Mouse (Mus musculus): ENCODE measurements at regions not wholly inside any gene's neighbourhood (a gene's known extent, or its start where the extent isn't known, plus 50 kb on each side); places are given as distances from the start of the nearest gene placed in this dataset.

GRCm38 (mm10) chr8:54405723-54406122 lies 123.7 kb upstream of the Asb5 start:
- Histone ChIP-seq H3K36me3 (replicated peaks in 1 of 2; ENCODE audit: control insufficient read depth in 1 of 2, insufficient read depth in 1 of 2, low read length in 1 of 2) (no peaks in the 10 kb centered on the region), H3K27me3 (replicated peaks) (no peaks in the 10 kb centered on the region), H3K4me1 (ENCODE audit: control insufficient read depth in 1 of 2, insufficient read depth in 2 of 2) (no peaks in the 10 kb centered on the region), H3K4me2 (ENCODE audit: insufficient read depth, low read depth, poor library complexity, severe bottlenecking) (no peak overlapping the region), H3K9ac (ENCODE audit: insufficient read depth, low read depth) (no peak overlapping the region), H3K9me3 (replicated peaks; ENCODE audit: low read length) (no peaks in the 10 kb centered on the region), H3K27ac (ENCODE audit: insufficient read depth, low read depth) (no peak overlapping the region), H3K4me3 (replicated peaks in 1 of 3; ENCODE audit: low read depth in 2 of 3, low read length in 2 of 3, poor library complexity in 1 of 3) (no peak overlapping the region), H3K79me2 (replicated peaks; ENCODE audit: control insufficient read depth, extremely low read depth, insufficient read depth, poor library complexity, severe bottlenecking) (no peaks in the 10 kb centered on the region)
- TF ChIP-seq EP300 (IDR thresholded peaks at IDR 0.05; ENCODE audit: low read length) (no peak), MYC (IDR thresholded peaks at IDR 0.05; ENCODE audit: low read depth, low read length) (no peak), USF1 (IDR thresholded peaks at IDR 0.05; ENCODE audit: low read depth, low read length) (no peak), CTCF (conservative IDR thresholded peaks at IDR 0.05 in 1 of 2, IDR thresholded peaks at IDR 0.05 in 1 of 2; ENCODE audit: low read depth in 2 of 2, low read length in 2 of 2) (no peak), SMC3 (IDR thresholded peaks at IDR 0.05; ENCODE audit: low read depth, low read length) (no peak)
- in situ Hi-C loops (cut with MboI; ENCODE audit: low pct_ligation_motif_present, low pct_unique_long_range_greater_than_20kb, low sequenced_read_pairs): no loop called here
- dilution Hi-C loops (cut with MboI; ENCODE audit: extremely low pct_ligation_motif_present, extremely low pct_unique_long_range_greater_than_20kb, low sequenced_read_pairs): no loop called here
- no peak for DNase-seq (ENCODE audit: extremely low read depth)

GRCm38 (mm10) chr8:54414092-54414799 lies 115.1 kb upstream of the Asb5 start:
- no peak overlapping the region for H3K4me2 ChIP-seq (ENCODE audit: insufficient read depth, low read depth, poor library complexity, severe bottlenecking)
- no peak overlapping the region for H3K4me3 ChIP-seq (replicated peaks in 1 of 3; ENCODE audit: low read depth in 2 of 3, low read length in 2 of 3, poor library complexity in 1 of 3)
- H3K4me1 ChIP-seq (ENCODE audit: control insufficient read depth in 1 of 2, insufficient read depth in 2 of 2): peaks cover 0 to 5% of the 10 kb centered on the region in 2 experiments; a peak in 1 of 4 replicates
- no peak for DNase-seq (ENCODE audit: extremely low read depth)
- no peak overlapping the region for H3K9ac ChIP-seq (ENCODE audit: insufficient read depth, low read depth)
- in situ Hi-C loops (cut with MboI; ENCODE audit: low pct_ligation_motif_present, low pct_unique_long_range_greater_than_20kb, low sequenced_read_pairs) (no loop called here), dilution Hi-C loops (cut with MboI; ENCODE audit: extremely low pct_ligation_motif_present, extremely low pct_unique_long_range_greater_than_20kb, low sequenced_read_pairs) (no loop called here)
- no peaks in the 10 kb centered on the region for H3K9me3 ChIP-seq (replicated peaks; ENCODE audit: low read length)
- no peak overlapping the region for H3K27ac ChIP-seq (ENCODE audit: insufficient read depth, low read depth)
- no peaks in the 10 kb centered on the region for H3K27me3 ChIP-seq (replicated peaks)
- TF ChIP-seq SIN3A (IDR thresholded peaks at IDR 0.05; ENCODE audit: low read length) (no peak), MAX (IDR thresholded peaks at IDR 0.05; ENCODE audit: low read length) (no peak), BHLHE40 (IDR thresholded peaks at IDR 0.05; ENCODE audit: low read depth, low read length) (no peak), ZNF384 (IDR thresholded peaks at IDR 0.05; ENCODE audit: low read depth, low read length) (peak; percentile 75), MAFK (IDR thresholded peaks at IDR 0.05; ENCODE audit: insufficient replicate concordance, low read length) (no peak)
- no peaks in the 10 kb centered on the region for H3K36me3 ChIP-seq (replicated peaks in 1 of 2; ENCODE audit: control insufficient read depth in 1 of 2, insufficient read depth in 1 of 2, low read length in 1 of 2)
- no peaks in the 10 kb centered on the region for H3K79me2 ChIP-seq (replicated peaks; ENCODE audit: control insufficient read depth, extremely low read depth, insufficient read depth, poor library complexity, severe bottlenecking)

- TF ChIP-seq GABPA (IDR thresholded peaks at IDR 0.05; ENCODE audit: insufficient replicate concordance, low read depth, low read length) (no peak), JUND (conservative IDR thresholded peaks at IDR 0.05; ENCODE audit: low read depth, low read length) (no peak), SIN3A (IDR thresholded peaks at IDR 0.05; ENCODE audit: low read length) (no peak), BHLHE40 (IDR thresholded peaks at IDR 0.05; ENCODE audit: low read depth, low read length) (no peak), UBTF (IDR thresholded peaks at IDR 0.05; ENCODE audit: low read depth, low read length) (no peak), ETS1 (conservative IDR thresholded peaks at IDR 0.05; ENCODE audit: low read depth, low read length) (no peak), PAX5 (IDR thresholded peaks at IDR 0.05; ENCODE audit: low read length) (no peak), ZNF384 (IDR thresholded peaks at IDR 0.05; ENCODE audit: low read depth, low read length) (no peak), IRF4 (IDR thresholded peaks at IDR 0.05; ENCODE audit: low read depth, low read length) (no peak), NRF1 (IDR thresholded peaks at IDR 0.05; ENCODE audit: low read depth, low read length) (no peak), ZC3H11A (IDR thresholded peaks at IDR 0.05; ENCODE audit: low read depth, low read length) (no peak)
- no peak for DNase-seq (ENCODE audit: extremely low read depth)
- Histone ChIP-seq H3K36me3 (replicated peaks in 1 of 2; ENCODE audit: control insufficient read depth in 1 of 2, insufficient read depth in 1 of 2, low read length in 1 of 2) (no peaks in the 10 kb centered on the region), H3K79me2 (replicated peaks; ENCODE audit: control insufficient read depth, extremely low read depth, insufficient read depth, poor library complexity, severe bottlenecking) (no peaks in the 10 kb centered on the region), H3K4me3 (replicated peaks in 1 of 3; ENCODE audit: low read depth in 2 of 3, low read length in 2 of 3, poor library complexity in 1 of 3) (no peak overlapping the region), H3K4me1 (ENCODE audit: control insufficient read depth in 1 of 2, insufficient read depth in 2 of 2) (peaks cover 0 to 20% of the 10 kb centered on the region in 2 experiments; a peak in 1 of 4 replicates), H3K4me2 (ENCODE audit: insufficient read depth, low read depth, poor library complexity, severe bottlenecking) (no peak overlapping the region), H3K27me3 (replicated peaks) (no peaks in the 10 kb centered on the region), H3K9me3 (replicated peaks; ENCODE audit: low read length) (no peaks in the 10 kb centered on the region), H3K9ac (ENCODE audit: insufficient read depth, low read depth) (no peak overlapping the region), H3K27ac (ENCODE audit: insufficient read depth, low read depth) (no peak overlapping the region)
- in situ Hi-C loops (cut with MboI; ENCODE audit: low pct_ligation_motif_present, low pct_unique_long_range_greater_than_20kb, low sequenced_read_pairs) (no loop called here), dilution Hi-C loops (cut with MboI; ENCODE audit: extremely low pct_ligation_motif_present, extremely low pct_unique_long_range_greater_than_20kb, low sequenced_read_pairs) (no loop called here)
Observed at GRCm38 (mm10) chr8:54416691-54417090, 112.7 kb upstream of the Asb5 start.
